Mouse (Mus musculus) lung, postnatal 0 days (tissue): ENCODE data around the gene Opa1.

ENCODE experiments used
- CTCF ChIP-seq: IDR thresholded peaks from 2 replicates; pipeline ENCODE4 v1.5.1; 2016; ENCODE audit warnings: antibody characterized with exemption, mild to moderate bottlenecking
- EP300 ChIP-seq: IDR thresholded peaks from 2 replicates; pipeline ENCODE4 v1.6.1; 2016; ENCODE audit warnings: antibody characterized with exemption, mild to moderate bottlenecking, control low read depth

DNA sequence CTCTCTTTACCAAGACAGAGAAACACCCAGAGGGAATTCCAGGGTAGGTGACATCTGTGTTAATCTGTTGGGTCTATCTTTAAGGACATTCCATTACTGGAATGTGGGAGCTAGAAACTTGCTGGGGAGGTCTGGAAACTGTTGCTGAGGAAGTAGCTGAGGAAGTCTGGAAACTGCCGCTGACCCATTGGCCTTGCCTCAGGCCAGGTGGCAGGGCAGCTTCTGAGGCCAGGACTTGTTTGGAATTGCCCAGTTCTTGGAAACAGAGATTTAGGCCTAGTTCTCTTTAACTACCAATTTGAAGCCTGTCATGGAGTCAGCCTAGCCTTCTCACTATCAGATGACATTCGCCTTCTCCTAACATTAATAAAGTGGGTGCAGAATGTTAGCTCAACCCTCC is 105.5 kb downstream of the Opa1 start:
- TF ChIP-seq CTCF (no peak), EP300 (no peak)
